Mouse (Mus musculus): ENCODE measurements around the gene Tmub1. TPM values are rescaled to one million over a fixed set of nuclear protein-coding genes. Genes with fewer than 3 reads are reported as not detected.

The Tmub1 gene
- 0.14 TPM for polyA plus RNA-seq (2014; fragmentation: Illumina TruSeq; extraction: RNeasy Lipid Tissue Mini Kit (QIAGEN cat#74804); ENCODE audit: low read depth, low replicate concordance)

DNA sequence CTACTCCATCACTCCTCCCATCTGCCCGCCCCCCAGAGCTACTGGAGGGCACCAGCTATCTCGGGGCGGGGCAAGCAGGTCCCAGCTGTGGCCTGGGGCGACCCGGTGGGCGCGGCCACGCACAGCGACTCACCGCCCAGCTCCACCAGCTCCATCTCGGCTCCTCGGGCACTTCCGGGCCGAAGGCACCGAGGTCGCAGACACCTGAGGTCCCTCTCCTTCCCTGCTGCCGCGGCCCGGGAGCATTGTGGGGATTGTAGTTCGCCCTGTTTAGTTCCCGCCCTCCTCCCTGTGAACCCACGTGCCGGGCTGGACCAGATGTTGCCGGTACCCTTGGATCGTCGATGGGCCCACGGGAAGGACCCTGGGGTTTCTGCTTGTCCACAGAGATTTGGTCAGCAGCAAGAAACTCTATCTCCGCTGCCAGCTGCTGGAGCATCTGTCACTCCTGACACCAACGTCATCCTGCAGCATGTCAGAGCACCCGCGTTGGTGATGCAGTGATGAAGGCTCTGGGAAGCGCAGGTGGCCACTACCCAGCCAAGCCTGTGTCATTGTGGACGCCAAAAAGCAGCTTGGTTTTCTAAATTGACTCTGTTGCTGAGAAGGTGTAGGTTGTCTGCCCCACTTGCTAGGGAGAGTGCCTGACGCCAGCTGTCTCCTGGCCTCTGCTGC lies at the start of gene Tmub1:
TSS of gene Tmub1 (minus strand) at position 231 of the 675 bp plus-strand sequence.

GRCm38 (mm10) chr5:24452030-24452690 lies 4.5 kb upstream of the Tmub1 start, which contains the start of gene Agap3:
Gene Agap3, plus strand, starts transcription at chr5:24452177.

GRCm38 (mm10) chr5:24444746-24445427 lies 2.8 kb downstream of the Tmub1 start, which contains the start of gene Fastk:
Gene Fastk, minus strand, starts transcription at chr5:24445287.

DNA sequence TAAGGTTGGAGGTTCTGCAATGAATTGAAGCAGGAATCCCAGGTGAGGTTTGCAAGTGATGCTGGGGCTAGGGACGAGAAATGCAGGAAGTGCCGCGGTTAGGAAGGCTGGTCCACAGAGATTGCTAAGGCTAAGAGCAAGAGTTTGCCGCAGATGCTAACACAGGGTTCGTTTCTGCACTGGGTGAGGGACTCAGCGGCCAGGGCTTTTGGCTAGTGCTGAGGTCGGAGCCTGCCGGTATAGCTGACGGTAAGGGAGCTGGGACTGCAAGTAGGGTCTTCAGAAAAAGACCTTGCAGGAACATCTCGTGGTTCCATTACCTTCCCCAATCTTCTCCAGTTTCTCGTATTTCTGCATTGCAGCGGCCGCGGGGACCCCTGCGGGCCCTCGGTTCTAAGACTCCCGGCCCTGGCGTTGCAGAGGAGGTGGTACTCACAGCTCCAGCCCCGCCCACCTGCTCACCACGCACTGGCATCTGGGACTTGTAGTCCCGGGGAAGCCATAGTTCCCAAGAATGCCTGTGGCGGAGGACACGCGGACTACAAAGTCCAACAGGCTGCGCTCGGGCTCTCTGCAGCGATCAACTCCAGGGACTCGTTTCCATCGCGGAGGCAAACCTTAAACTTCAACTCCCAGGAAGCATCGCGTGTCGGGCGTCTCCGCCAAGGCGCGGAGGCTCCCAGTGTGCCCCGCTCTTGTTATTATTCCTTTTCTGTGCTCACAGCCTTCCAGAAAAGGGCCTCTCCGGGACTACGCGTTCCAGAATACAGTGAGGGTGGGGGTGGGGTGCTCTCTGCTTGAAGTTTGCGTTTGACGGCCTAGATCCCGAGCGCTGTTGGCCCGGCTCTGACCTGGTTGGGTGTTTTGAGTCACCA lies 24.3 kb downstream of the Tmub1 start, which contains the start of the genes Cdk5 and Slc4a2:
TSS of gene Cdk5 (minus strand) at position 402 of the 875 bp plus-strand sequence.
TSS of gene Slc4a2 (plus strand) at position 709 of the 875 bp plus-strand sequence.

DNA sequence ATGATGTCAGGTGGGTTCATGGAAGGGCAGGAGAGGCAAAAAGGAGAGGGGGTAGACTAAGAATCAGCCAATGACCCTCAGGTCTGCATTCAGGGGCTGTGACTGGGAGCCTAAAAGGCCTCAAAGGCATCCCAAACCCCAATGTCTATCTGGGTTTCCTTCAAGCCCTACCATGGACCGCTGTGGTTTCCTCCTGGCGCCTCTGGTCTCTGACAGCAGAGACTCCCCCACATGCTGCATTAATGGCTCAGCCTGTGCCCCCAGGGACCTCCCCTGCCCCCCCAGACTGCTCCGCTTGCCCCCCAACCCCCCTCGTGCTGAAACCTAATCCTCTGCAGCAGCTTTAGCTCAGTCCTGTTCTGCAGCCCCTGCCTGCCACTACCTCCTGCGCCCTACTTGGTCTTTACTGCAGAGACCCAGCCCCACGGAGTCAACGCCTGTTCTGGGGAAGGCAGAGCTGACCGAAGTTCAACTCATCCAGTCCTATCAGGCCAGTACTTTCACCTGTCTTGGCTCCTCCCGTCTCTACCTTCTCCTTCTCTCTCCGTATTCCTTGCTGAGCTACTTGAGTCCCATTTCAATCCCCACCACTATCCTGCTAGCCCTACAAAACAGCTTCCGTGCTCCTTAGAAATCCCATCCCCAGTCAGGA lies 34.5 kb downstream of the Tmub1 start, which contains the start of gene Asic3:
TSS of gene Asic3 (plus strand) at position 351 of the 652 bp plus-strand sequence.

Other genes starting within 250 kb of the Tmub1 start
- 0.32 TPM for gene Kcnh2, start 96.2 kb downstream of the Tmub1 start, polyA plus RNA-seq (2014; fragmentation: Illumina TruSeq; extraction: RNeasy Lipid Tissue Mini Kit (QIAGEN cat#74804); ENCODE audit: low read depth, low replicate concordance)
- 0.24 TPM for gene Nos3, start 83.0 kb downstream of the Tmub1 start, polyA plus RNA-seq (2014; fragmentation: Illumina TruSeq; extraction: RNeasy Lipid Tissue Mini Kit (QIAGEN cat#74804); ENCODE audit: low read depth, low replicate concordance)
- gene Atg9b, start 55.7 kb downstream of the Tmub1 start, polyA plus RNA-seq (2014; fragmentation: Illumina TruSeq; extraction: RNeasy Lipid Tissue Mini Kit (QIAGEN cat#74804); ENCODE audit: low read depth, low replicate concordance), result 0.13 TPM
- 2.8 TPM for gene Abcb8, start 54.2 kb downstream of the Tmub1 start, polyA plus RNA-seq (2014; fragmentation: Illumina TruSeq; extraction: RNeasy Lipid Tissue Mini Kit (QIAGEN cat#74804); ENCODE audit: low read depth, low replicate concordance)
- 0.17 TPM for gene Asic3, start 34.5 kb downstream of the Tmub1 start, polyA plus RNA-seq (2014; fragmentation: Illumina TruSeq; extraction: RNeasy Lipid Tissue Mini Kit (QIAGEN cat#74804); ENCODE audit: low read depth, low replicate concordance)
- gene Cdk5, start 24.3 kb downstream of the Tmub1 start, polyA plus RNA-seq (2014; fragmentation: Illumina TruSeq; extraction: RNeasy Lipid Tissue Mini Kit (QIAGEN cat#74804); ENCODE audit: low read depth, low replicate concordance), result 15.1 TPM
- gene Slc4a2, start 24.0 kb downstream of the Tmub1 start, polyA plus RNA-seq (2014; fragmentation: Illumina TruSeq; extraction: RNeasy Lipid Tissue Mini Kit (QIAGEN cat#74804); ENCODE audit: low read depth, low replicate concordance), result 4.1 TPM
- gene Fastk, start 2.6 kb downstream of the Tmub1 start, polyA plus RNA-seq (2014; fragmentation: Illumina TruSeq; extraction: RNeasy Lipid Tissue Mini Kit (QIAGEN cat#74804); ENCODE audit: low read depth, low replicate concordance), result 4.1 TPM
- gene Agap3, start 4.3 kb upstream of the Tmub1 start, polyA plus RNA-seq (2014; fragmentation: Illumina TruSeq; extraction: RNeasy Lipid Tissue Mini Kit (QIAGEN cat#74804); ENCODE audit: low read depth, low replicate concordance), result 1.8 TPM
- 0.07 TPM for gene Gbx1, start 79.3 kb upstream of the Tmub1 start, polyA plus RNA-seq (2014; fragmentation: Illumina TruSeq; extraction: RNeasy Lipid Tissue Mini Kit (QIAGEN cat#74804); ENCODE audit: low read depth, low replicate concordance)
- not detected for gene Asb10, start 93.1 kb upstream of the Tmub1 start, polyA plus RNA-seq (2014; fragmentation: Illumina TruSeq; extraction: RNeasy Lipid Tissue Mini Kit (QIAGEN cat#74804); ENCODE audit: low read depth, low replicate concordance)
- 88.2 TPM for gene 4931409K22Rik, start 109.0 kb upstream of the Tmub1 start, polyA plus RNA-seq (2014; fragmentation: Illumina TruSeq; extraction: RNeasy Lipid Tissue Mini Kit (QIAGEN cat#74804); ENCODE audit: low read depth, low replicate concordance)
- 67.3 TPM for gene Abcf2, start 129.6 kb upstream of the Tmub1 start, polyA plus RNA-seq (2014; fragmentation: Illumina TruSeq; extraction: RNeasy Lipid Tissue Mini Kit (QIAGEN cat#74804); ENCODE audit: low read depth, low replicate concordance)
- 0.48 TPM for gene Chpf2, start 138.9 kb upstream of the Tmub1 start, polyA plus RNA-seq (2014; fragmentation: Illumina TruSeq; extraction: RNeasy Lipid Tissue Mini Kit (QIAGEN cat#74804); ENCODE audit: low read depth, low replicate concordance)
- 1.3 TPM for gene Smarcd3, start 176.6 kb upstream of the Tmub1 start, polyA plus RNA-seq (2014; fragmentation: Illumina TruSeq; extraction: RNeasy Lipid Tissue Mini Kit (QIAGEN cat#74804); ENCODE audit: low read depth, low replicate concordance)
- 51.6 TPM for gene Nub1, start 237.7 kb upstream of the Tmub1 start, polyA plus RNA-seq (2014; fragmentation: Illumina TruSeq; extraction: RNeasy Lipid Tissue Mini Kit (QIAGEN cat#74804); ENCODE audit: low read depth, low replicate concordance)